8 mouse cellular contexts compared by ENCODE assay signal in genomic region chr2:75767871-75768558, GRCm38 (mm10).
A peak's percentile ranks its signal among the peaks of the same experiment; 100 is the strongest.
DNase-seq lines count a peak whose midpoint lies in the region; ATAC-seq lines count a peak whose summit lies in the region.

No protein-coding gene starts in this region.

- intact Hi-C loops in left cerebral cortex, postnatal 4 days (cut with DNase I) = loop anchor here (10.0 kb wide), 1 partner anchor 63 kb away; the partner anchor contains the start of gene Nfe2l2
- intact Hi-C loops in left cerebral cortex, postnatal 14 days (cut with DNase I) = no loop called here
- intact Hi-C loops in gastrocnemius, postnatal 14 days (cut with DNase I; ENCODE audit: low total_unique reads) = no loop called here

- DNase-seq in left cerebral cortex, postnatal 4 days = peak; percentile 19
- no peak for DNase-seq in left cerebral cortex, postnatal 14 days (ENCODE audit: low spot score in 2 of 2)
- peak; percentile 36 for DNase-seq in embryo, embryonic 9.5 days (ENCODE audit: extremely low spot score)
- DNase-seq in kidney, adult 8-10 months = peak; percentile 76 to 81
- DNase-seq in lung, postnatal 4 days = peak; percentile 48 to 51
- DNase-seq in gastrocnemius, adult 18-20 months (ENCODE audit: low spot score) = no peak
- DNase-seq in gastrocnemius, postnatal 14 days = no peak

- no peak for ATAC-seq in frontal cortex, adult (ENCODE audit: low TSS enrichment)

Comparison
In these comparisons a context has a peak if more than half of its experiments do, and no peak if none do; other contexts are left out.
1. DNase-seq: peak in left cerebral cortex, postnatal 4 days (single experiment), embryo, embryonic 9.5 days (single experiment), kidney, adult 8-10 months (2 of 2) and lung, postnatal 4 days (2 of 2); none in left cerebral cortex, postnatal 14 days (0 of 2), gastrocnemius, adult 18-20 months (single experiment) and gastrocnemius, postnatal 14 days (single experiment).